Mouse (Mus musculus) megakaryocyte progenitor cell, adult 5-6 weeks (primary cell): ENCODE data around the gene Pgls. TPM values are rescaled to one million over a fixed set of nuclear protein-coding genes. Genes with fewer than 3 reads are reported as not detected.

Source experiments
- ATAC-seq: replicated peaks from 2 replicates; pipeline ENCODE4 v1.8.0; 2016; ENCODE audit warnings: mild to moderate bottlenecking, moderate TSS enrichment, inconsistent platforms; ENCODE audit not compliant: poor library complexity
- total RNA-seq, 2 experiments: library from RNA; stranded (forward) in 1 of 2; stranded (reverse) in 1 of 2; fragments of 157-497, 149-512 nt in 1 of 2; fragments of 200-1000 nt in 1 of 2; gene quantifications; 2 replicates each; pipeline versions ENCODE4 v1.2.3 to v1.2.4; 2015 to 2017

Gene Pgls
- total RNA-seq (2015) (116 and 134 TPM in 2 replicates), total RNA-seq (2017) (128 and 131 TPM in 2 replicates)

- peak; percentile 66 for ATAC-seq
Measured at GRCm38 (mm10) chr8:71591471-71592373, at the start of gene Pgls. TSS of gene Pgls (plus strand) at chr8:71592176.

- ATAC-seq: peak; percentile 97
Measured at GRCm38 (mm10) chr8:71542632-71543343, 49.2 kb upstream of the Pgls start, which contains the start of gene Mvb12a. TSS of gene Mvb12a (plus strand) at chr8:71542922.

- ATAC-seq: no peak
Measured at GRCm38 (mm10) chr8:71543755-71544154, 48.2 kb upstream of the Pgls start.

- no peak for ATAC-seq
Measured at GRCm38 (mm10) chr8:71545053-71545452, 46.9 kb upstream of the Pgls start.

GRCm38 (mm10) chr8:71547590-71547989, 44.4 kb upstream of the Pgls start:
- ATAC-seq: no peak

- ATAC-seq: no peak
Measured at GRCm38 (mm10) chr8:71550754-71551153, 41.2 kb upstream of the Pgls start.

- no peak for ATAC-seq
Measured at GRCm38 (mm10) chr8:71552770-71553169, 39.2 kb upstream of the Pgls start.

- ATAC-seq: no peak
Measured at GRCm38 (mm10) chr8:71554001-71554400, 38.0 kb upstream of the Pgls start.

GRCm38 (mm10) chr8:71554644-71555043, 37.3 kb upstream of the Pgls start:
- ATAC-seq: no peak

- no peak for ATAC-seq
Measured at GRCm38 (mm10) chr8:71558071-71558957, 33.7 kb upstream of the Pgls start, which contains the start of gene Tmem221. TSS of gene Tmem221 (minus strand) at chr8:71558871.

GRCm38 (mm10) chr8:71558958-71559690, 32.9 kb upstream of the Pgls start:
- ATAC-seq: peak; percentile 72

GRCm38 (mm10) chr8:71560071-71560470, 31.9 kb upstream of the Pgls start:
- ATAC-seq: no peak

GRCm38 (mm10) chr8:71560765-71561164, 31.2 kb upstream of the Pgls start:
- ATAC-seq: no peak

- peak; percentile 59 for ATAC-seq
Measured at GRCm38 (mm10) chr8:71561401-71561800, 30.6 kb upstream of the Pgls start.

- ATAC-seq: peak; percentile 73
Measured at GRCm38 (mm10) chr8:71562751-71563150, 29.2 kb upstream of the Pgls start.

- no peak for ATAC-seq
Measured at GRCm38 (mm10) chr8:71563992-71564391, 28.0 kb upstream of the Pgls start.

GRCm38 (mm10) chr8:71566501-71566900, 25.5 kb upstream of the Pgls start, which contains the start of gene Nxnl1:
TSS of gene Nxnl1 (minus strand) at chr8:71566601.
- no peak for ATAC-seq

GRCm38 (mm10) chr8:71567587-71567986, 24.4 kb upstream of the Pgls start:
- ATAC-seq: no peak

GRCm38 (mm10) chr8:71568387-71568937, 23.5 kb upstream of the Pgls start, which contains the start of gene Slc27a1:
TSS of gene Slc27a1 (plus strand) at chr8:71568882.
- ATAC-seq: peak; percentile 22

- no peak for ATAC-seq
Measured at GRCm38 (mm10) chr8:71568941-71569340, 23.0 kb upstream of the Pgls start.
